Mouse (Mus musculus) lung, postnatal 0 days (tissue): ENCODE measurements around the gene Scap.

ENCODE experiments used
- CTCF ChIP-seq: IDR thresholded peaks from 2 replicates; pipeline ENCODE4 v1.5.1; 2016; ENCODE audit warnings: antibody characterized with exemption, mild to moderate bottlenecking
- EP300 ChIP-seq: IDR thresholded peaks from 2 replicates; pipeline ENCODE4 v1.6.1; 2016; ENCODE audit warnings: antibody characterized with exemption, mild to moderate bottlenecking, control low read depth

- TF ChIP-seq CTCF = no peak
- no peak for TF ChIP-seq EP300
Observed at GRCm38 (mm10) chr9:110316503-110316902, 16.6 kb upstream of the Scap start.
